Mouse (Mus musculus) G1E (cell line): ENCODE results near the gene Sertad4. TPM values are rescaled to one million over a fixed set of nuclear protein-coding genes. Genes with fewer than 3 reads are reported as not detected.

Source experiments
- ATAC-seq: 2 replicates; pipeline ENCODE4 v1.8.0; 2016; ENCODE audit warnings: mild to moderate bottlenecking; ENCODE audit not compliant: insufficient number of reproducible peaks, poor library complexity, low FRiP score, severe bottlenecking; ENCODE audit errors: extremely low read depth
- DNase-seq: peaks from one replicate; pipeline ENCODE4 v3.0.0; 2012; ENCODE audit warnings: low spot score
- H3K27me3 ChIP-seq: 2 replicates; pipeline ENCODE4 v1.6.1; 2012; ENCODE audit warnings: mild to moderate bottlenecking, low read length, inconsistent platforms; ENCODE audit not compliant: insufficient read depth
- H3K36me3 ChIP-seq: replicated peaks from 2 replicates; pipeline ENCODE3; 2012; ENCODE audit warnings: mild to moderate bottlenecking, inconsistent platforms
- H3K4me1 ChIP-seq: 2 replicates; pipeline ENCODE4 v1.6.1; 2012; ENCODE audit warnings: low read depth, low read length, inconsistent platforms, mixed read lengths; ENCODE audit not compliant: insufficient read depth
- H3K4me3 ChIP-seq: 2 replicates; pipeline ENCODE4 v1.5.1; 2012; ENCODE audit warnings: low read depth, mild to moderate bottlenecking, inconsistent platforms, low read length, moderate library complexity, mixed read lengths
- H3K9me3 ChIP-seq: replicated peaks from 2 replicates; pipeline ENCODE4 v1.6.1; 2012; ENCODE audit warnings: inconsistent platforms
- CTCF ChIP-seq: IDR thresholded peaks from 2 replicates; pipeline ENCODE4 v1.5.1; 2012; ENCODE audit warnings: low read depth, low read length, inconsistent platforms, mixed read lengths
- GATA1 ChIP-seq: IDR thresholded peaks from 2 replicates; pipeline ENCODE4 v1.6.1; 2012; ENCODE audit warnings: borderline replicate concordance, low read length, inconsistent platforms, mixed read lengths
- GATA2 ChIP-seq: IDR thresholded peaks from 2 replicates; pipeline ENCODE4 v1.6.1; 2012; ENCODE audit warnings: low read depth, low read length, inconsistent platforms, borderline replicate concordance
- POLR2AphosphoS5 ChIP-seq: IDR thresholded peaks from 2 replicates; pipeline ENCODE4 v1.6.1; 2012; ENCODE audit warnings: low read depth, low read length, inconsistent platforms; ENCODE audit not compliant: insufficient replicate concordance
- TAL1 ChIP-seq: conservative IDR thresholded peaks from 2 replicates; pipeline ENCODE4 v1.6.1; 2012; ENCODE audit warnings: low read depth, low read length, inconsistent platforms, mixed read lengths
- polyA plus RNA-seq: library from polyadenylated mRNA; stranded (reverse); fragments of >175 nt; gene quantifications from 2 replicates; pipeline ENCODE4 v1.2.3, GENCODE M21; 2012
- total RNA-seq, 2 experiments: library from RNA; stranded (forward) in 1 of 2; stranded (reverse) in 1 of 2; fragments of 200-1000 nt in 1 of 2; fragments of >200 nt in 1 of 2; fragmentation: Nextera tagmentation in 1 of 2; gene quantifications; 2 replicates each; pipeline ENCODE4 v1.2.3; 2014 to 2017

The Sertad4 gene
- total RNA-seq (2014; fragmentation: Nextera tagmentation) (not detected in 2 replicates), total RNA-seq (2017) (0.06 and 0.11 TPM in 2 replicates), polyA plus RNA-seq (not detected in 2 replicates)

GRCm38 (mm10) chr1:192855474-192856230, at the start of gene Sertad4:
Sertad4 (minus strand) TSS chr1:192855756.
- no peak within 1 kb of the TSS; the same call in 1 of the 2 replicates for H3K4me3 ChIP-seq
- TF ChIP-seq TAL1, result no peak
- TF ChIP-seq POLR2AphosphoS5, result no peak
- no peak for TF ChIP-seq GATA1
- no peak for TF ChIP-seq GATA2
- DNase-seq, result no peak
- H3K27me3 ChIP-seq, result no peaks in the 10 kb centered on the region
- H3K4me1 ChIP-seq, result no peaks in the 10 kb centered on the region
- peaks cover 50% of the 10 kb centered on the region for H3K9me3 ChIP-seq
- no peaks in the 10 kb centered on the region for H3K36me3 ChIP-seq
- ATAC-seq, result no peak

- ATAC-seq (no peak), DNase-seq (no peak)
- Histone ChIP-seq H3K36me3 (no peaks in the 10 kb centered on the region), H3K27me3 (no peaks in the 10 kb centered on the region), H3K4me1 (no peaks in the 10 kb centered on the region), H3K9me3 (peaks cover 2% of the 10 kb centered on the region), H3K4me3 (no peak overlapping the region)
- no peak for TF ChIP-seq GATA2
These were observed 46.0 kb upstream of the Sertad4 start for GRCm38 (mm10) chr1:192901516-192901915.

- DNase-seq (no peak), ATAC-seq (no peak)
- peaks cover 5% of the 10 kb centered on the region for H3K9me3 ChIP-seq
- no peaks in the 10 kb centered on the region for H3K36me3 ChIP-seq
- H3K27me3 ChIP-seq, result no peaks in the 10 kb centered on the region
- H3K4me3 ChIP-seq, result no peak overlapping the region
- H3K4me1 ChIP-seq, result no peaks in the 10 kb centered on the region
- TF ChIP-seq GATA1, result no peak
These were observed 45.4 kb upstream of the Sertad4 start for GRCm38 (mm10) chr1:192900913-192901312.

GRCm38 (mm10) chr1:192898742-192899141, 43.2 kb upstream of the Sertad4 start:
- Histone ChIP-seq H3K4me3 (no peak overlapping the region), H3K9me3 (peaks cover 5% of the 10 kb centered on the region), H3K36me3 (no peaks in the 10 kb centered on the region), H3K4me1 (no peaks in the 10 kb centered on the region), H3K27me3 (no peaks in the 10 kb centered on the region)
- TF ChIP-seq GATA2 (no peak), TAL1 (no peak), POLR2AphosphoS5 (no peak), GATA1 (no peak), CTCF (no peak)
- DNase-seq, result no peak
- no peak for ATAC-seq

GRCm38 (mm10) chr1:192897218-192897617, 41.7 kb upstream of the Sertad4 start:
- Histone ChIP-seq H3K4me1 (no peaks in the 10 kb centered on the region), H3K36me3 (no peaks in the 10 kb centered on the region), H3K27me3 (no peaks in the 10 kb centered on the region), H3K9me3 (peaks cover 5% of the 10 kb centered on the region), H3K4me3 (no peak overlapping the region)
- TF ChIP-seq GATA1, result no peak
- no peak for TF ChIP-seq CTCF
- TF ChIP-seq POLR2AphosphoS5, result no peak
- no peak for TF ChIP-seq TAL1
- TF ChIP-seq GATA2, result no peak
- ATAC-seq, result no peak
- DNase-seq, result no peak

GRCm38 (mm10) chr1:192896076-192896475, 40.5 kb upstream of the Sertad4 start:
- no peaks in the 10 kb centered on the region for H3K4me1 ChIP-seq
- H3K36me3 ChIP-seq, result no peaks in the 10 kb centered on the region
- ATAC-seq (no peak), DNase-seq (no peak)
- H3K4me3 ChIP-seq, result no peak overlapping the region
- no peaks in the 10 kb centered on the region for H3K27me3 ChIP-seq
- H3K9me3 ChIP-seq, result peaks cover 5% of the 10 kb centered on the region
- no peak for TF ChIP-seq GATA2
- no peak for TF ChIP-seq POLR2AphosphoS5
- TF ChIP-seq CTCF, result no peak
- TF ChIP-seq TAL1, result no peak
- TF ChIP-seq GATA1, result no peak

- no peak for TF ChIP-seq GATA2
- no peak for TF ChIP-seq CTCF
- no peak for TF ChIP-seq POLR2AphosphoS5
- Histone ChIP-seq H3K36me3 (no peaks in the 10 kb centered on the region), H3K9me3 (peaks cover 9% of the 10 kb centered on the region), H3K4me1 (no peaks in the 10 kb centered on the region), H3K4me3 (no peak overlapping the region), H3K27me3 (no peaks in the 10 kb centered on the region)
- ATAC-seq, result no peak
- DNase-seq, result no peak
These were observed 35.2 kb upstream of the Sertad4 start for GRCm38 (mm10) chr1:192890716-192891115.
